Mouse (Mus musculus) hindbrain, embryonic 14.5 days (tissue): ENCODE data around the gene Apopt1. TPM values are rescaled to one million over a fixed set of nuclear protein-coding genes. Genes with fewer than 3 reads are reported as not detected.
A peak's percentile ranks its signal among the peaks of the same experiment; 100 is the strongest.

ENCODE experiments used
- ATAC-seq: fragments of 200-750 bp; cut with Nextera tagmentation; 2 replicates; pipeline ENCODE4 v1.8.0; 2017; ENCODE audit warnings: moderate number of reproducible peaks, mild to moderate bottlenecking, moderate TSS enrichment, moderate library complexity; ENCODE audit not compliant: low FRiP score
- DNase-seq: peaks from one replicate; pipeline ENCODE4 v3.0.0-alpha.2; 2015; ENCODE audit warnings: low spot score
- H3K27ac ChIP-seq: fragments of 300-500 bp; sonication (generic); 2 replicates; pipeline ENCODE4 v1.5.1; 2014; ENCODE audit warnings: mild to moderate bottlenecking, moderate library complexity
- H3K27me3 ChIP-seq: fragments of 300-500 bp; sonication (generic); 2 replicates; pipeline ENCODE4 v1.6.1; 2014; ENCODE audit warnings: mild to moderate bottlenecking, low read length, mixed read lengths; ENCODE audit not compliant: control insufficient read depth, insufficient read depth
- H3K36me3 ChIP-seq: fragments of 300-500 bp; sonication (generic); replicated peaks from 2 replicates; pipeline ENCODE4 v1.6.1; 2014; ENCODE audit not compliant: control insufficient read depth, insufficient read depth
- H3K4me1 ChIP-seq: fragments of 300-500 bp; sonication (generic); replicated peaks from 2 replicates; pipeline ENCODE4 v1.6.1; 2014; ENCODE audit warnings: antibody characterized with exemption, low read length, mixed read lengths; ENCODE audit not compliant: control insufficient read depth, insufficient read depth
- H3K4me2 ChIP-seq: fragments of 300-500 bp; sonication (generic); replicated peaks from 2 replicates; pipeline ENCODE4 v1.6.1; 2014; ENCODE audit warnings: mild to moderate bottlenecking, moderate library complexity
- H3K4me3 ChIP-seq: fragments of 300-500 bp; sonication (generic); replicated peaks from 2 replicates; pipeline ENCODE4 v1.5.1; 2014; ENCODE audit warnings: mild to moderate bottlenecking, low read length
- H3K9ac ChIP-seq: fragments of 300-500 bp; sonication (generic); 2 replicates; pipeline ENCODE4 v1.6.1; 2014
- H3K9me3 ChIP-seq: fragments of 300-500 bp; sonication (generic); 2 replicates; pipeline ENCODE4 v1.6.1; 2016; ENCODE audit warnings: low read length; ENCODE audit not compliant: control insufficient read depth
- WGBS: fragments of 180-500 bp; shearing (Covaris S2); extraction: QIAGEN DNeasy Blood & Tissue Kit; methylation state at CpG from one replicate; pipeline ENCODE4 v1.1.7; 2014; 5-methylcytosine and 5-hydroxymethylcytosine counted together
- polyA plus RNA-seq: library from polyadenylated mRNA; unstranded; fragments of >200 nt; fragmentation: Nextera tagmentation; extraction: Ambion mirVana; gene quantifications from 2 replicates; pipeline ENCODE4 v1.2.1, GENCODE M21; 2014

The Apopt1 gene
- polyA plus RNA-seq: 48.2 and 61.4 TPM in 2 replicates

- under 1% methylated on average over 80 of the region's 86 CpGs for WGBS
- Histone ChIP-seq H3K4me1 (peaks cover 15% of the 10 kb centered on the region), H3K27ac (peak within 1 kb of the TSS; percentile 89), H3K9ac (peak within 1 kb of the TSS; percentile 96), H3K4me3 (peak within 1 kb of the TSS; percentile 96), H3K4me2 (peak within 1 kb of the TSS; percentile 84), H3K9me3 (no peaks in the 10 kb centered on the region), H3K36me3 (peaks cover 36% of the 10 kb centered on the region), H3K27me3 (no peaks in the 10 kb centered on the region)
- ATAC-seq (peak; percentile 94), DNase-seq (peak; percentile 93)
Measured at GRCm38 (mm10) chr12:111713004-111713651, at the start of gene Apopt1, which contains the start of gene Bag5. Gene Apopt1 (plus strand): TSS chr12:111713261. Gene Bag5 (minus strand): TSS chr12:111713257.

GRCm38 (mm10) chr12:111664144-111664634 is 48.9 kb upstream of the Apopt1 start:
- Histone ChIP-seq H3K27ac (no peak overlapping the region), H3K36me3 (peaks cover 27% of the 10 kb centered on the region), H3K4me2 (no peak overlapping the region), H3K27me3 (no peaks in the 10 kb centered on the region), H3K4me1 (peaks cover 8% of the 10 kb centered on the region), H3K9ac (no peak overlapping the region), H3K9me3 (no peaks in the 10 kb centered on the region), H3K4me3 (no peak overlapping the region)
- WGBS: 54% methylated on average over 6 of the region's 6 CpGs
- ATAC-seq: no peak
- no peak for DNase-seq

GRCm38 (mm10) chr12:111665041-111665880 is 47.8 kb upstream of the Apopt1 start:
- H3K4me3 ChIP-seq: no peak overlapping the region
- H3K36me3 ChIP-seq: peaks cover 29% of the 10 kb centered on the region
- no peak overlapping the region for H3K9ac ChIP-seq
- WGBS: 86% methylated on average over 13 of the region's 13 CpGs
- H3K4me2 ChIP-seq: no peak overlapping the region
- no peak overlapping the region for H3K27ac ChIP-seq
- DNase-seq (no peak), ATAC-seq (no peak)
- no peaks in the 10 kb centered on the region for H3K27me3 ChIP-seq
- peaks cover 18% of the 10 kb centered on the region for H3K4me1 ChIP-seq
- H3K9me3 ChIP-seq: no peaks in the 10 kb centered on the region

GRCm38 (mm10) chr12:111666380-111666779 is 46.7 kb upstream of the Apopt1 start:
- Histone ChIP-seq H3K4me2 (no peak overlapping the region), H3K36me3 (peaks cover 29% of the 10 kb centered on the region), H3K9me3 (no peaks in the 10 kb centered on the region), H3K4me3 (no peak overlapping the region), H3K27ac (no peak overlapping the region), H3K9ac (no peak overlapping the region), H3K4me1 (peaks cover 22% of the 10 kb centered on the region), H3K27me3 (no peaks in the 10 kb centered on the region)
- DNase-seq (no peak), ATAC-seq (no peak)
- 80% methylated on average over 13 of the region's 13 CpGs for WGBS

GRCm38 (mm10) chr12:111667421-111667820 is 45.6 kb upstream of the Apopt1 start:
- ATAC-seq (no peak), DNase-seq (no peak)
- Histone ChIP-seq H3K4me3 (no peak overlapping the region), H3K27ac (no peak overlapping the region), H3K36me3 (peaks cover 29% of the 10 kb centered on the region), H3K9ac (no peak overlapping the region), H3K27me3 (no peaks in the 10 kb centered on the region), H3K4me1 (peaks cover 23% of the 10 kb centered on the region), H3K9me3 (no peaks in the 10 kb centered on the region), H3K4me2 (no peak overlapping the region)
- WGBS: 90% methylated on average over 5 of the region's 5 CpGs

- WGBS: 2% methylated on average over 8 of the region's 8 CpGs
- H3K4me1 ChIP-seq: peaks cover 28% of the 10 kb centered on the region
Measured at GRCm38 (mm10) chr12:111668457-111668912, 44.6 kb upstream of the Apopt1 start.

GRCm38 (mm10) chr12:111669000-111669788 is 43.9 kb upstream of the Apopt1 start:
- no peak for DNase-seq
- peak overlapping the region; percentile 96 for H3K4me3 ChIP-seq
- peak overlapping the region; percentile 94 for H3K27ac ChIP-seq
- WGBS: 46% methylated on average over 23 of the region's 23 CpGs
- no peak for ATAC-seq
- peaks cover 28% of the 10 kb centered on the region for H3K4me1 ChIP-seq
- H3K27me3 ChIP-seq: no peaks in the 10 kb centered on the region
- peak overlapping the region; percentile 95 for H3K4me2 ChIP-seq
- H3K9ac ChIP-seq: peak overlapping the region; percentile 99
- H3K9me3 ChIP-seq: no peaks in the 10 kb centered on the region
- peaks cover 29% of the 10 kb centered on the region for H3K36me3 ChIP-seq

More at GRCm38 (mm10) chr12:111668457-111668912, 44.6 kb upstream of the Apopt1 start:
- DNase-seq (peak; percentile 98), ATAC-seq (peak; percentile 52)
- H3K9me3 ChIP-seq: no peaks in the 10 kb centered on the region
- H3K9ac ChIP-seq: peak overlapping the region; percentile 99
- H3K36me3 ChIP-seq: peaks cover 29% of the 10 kb centered on the region
- H3K4me3 ChIP-seq: peak overlapping the region; percentile 96; the same call in 1 of the 2 replicates
- H3K27me3 ChIP-seq: no peaks in the 10 kb centered on the region
- peak overlapping the region; percentile 95 for H3K4me2 ChIP-seq
- peak overlapping the region; percentile 94 for H3K27ac ChIP-seq

- ATAC-seq: no peak
Measured at GRCm38 (mm10) chr12:111669961-111670360, 43.1 kb upstream of the Apopt1 start.

More at GRCm38 (mm10) chr12:111669961-111670360, 43.1 kb upstream of the Apopt1 start:
- Histone ChIP-seq H3K4me3 (peak overlapping the region; percentile 96), H3K9me3 (no peaks in the 10 kb centered on the region), H3K4me1 (peaks cover 28% of the 10 kb centered on the region), H3K36me3 (peaks cover 29% of the 10 kb centered on the region), H3K9ac (peak overlapping the region; percentile 99), H3K27me3 (no peaks in the 10 kb centered on the region), H3K4me2 (peak overlapping the region; percentile 95), H3K27ac (peak overlapping the region; percentile 94; the same call in 1 of the 2 replicates)
- WGBS: 36% methylated on average over 8 of the region's 8 CpGs
- DNase-seq: no peak
